In genomic region chr6:52264106-52264790, GRCm38 (mm10) we compare ENCODE assay signal across 27 mouse cellular contexts. TPM values are rescaled to one million over a fixed set of nuclear protein-coding genes. Genes with fewer than 3 reads are reported as not detected.
DNase-seq lines count a peak whose midpoint lies in the region; ATAC-seq and TF ChIP-seq lines count a peak whose summit lies in the region.
"Had no signal": no experiment of that assay in that cellular context is flagged by ENCODE, and none has a peak within 500 bp of the region (broad histone marks: within the 10 kb centered on the region; RNA-seq: fewer than 3 reads in every experiment).

No protein-coding gene starts in this region.

- peaks cover 98% of the 10 kb centered on the region for H3K27me3 ChIP-seq in midbrain, embryonic 11.5 days (ENCODE audit: control insufficient read depth, insufficient read depth, low read length)
- peaks cover 91% of the 10 kb centered on the region for H3K27me3 ChIP-seq in midbrain, embryonic 15.5 days (replicated peaks)
- peaks cover 98% of the 10 kb centered on the region for H3K27me3 ChIP-seq in limb, embryonic 10.5 days (ENCODE audit: low read depth, poor library complexity, severe bottlenecking)
- peaks cover 40% of the 10 kb centered on the region for H3K27me3 ChIP-seq in stomach, postnatal 0 days (ENCODE audit: control insufficient read depth, insufficient read depth, low read length)

- ATAC-seq in midbrain, embryonic 11.5 days (ENCODE audit: low FRiP score): no peak
- no peak for ATAC-seq in midbrain, embryonic 15.5 days (replicated peaks)
- ATAC-seq in stomach, postnatal 0 days (ENCODE audit: low FRiP score, low TSS enrichment): no peak
- ATAC-seq: forebrain, embryonic 14.5 days; midbrain, embryonic 16.5 days had no signal

- H3K4me3 ChIP-seq in midbrain, embryonic 11.5 days (ENCODE audit: low read depth, low read length): no peak overlapping the region
- H3K4me3 ChIP-seq in midbrain, embryonic 15.5 days: no peak overlapping the region
- H3K4me3 ChIP-seq in limb, embryonic 10.5 days: peak overlapping the region; percentile 53
- no peak overlapping the region for H3K4me3 ChIP-seq in stomach, postnatal 0 days (ENCODE audit: low read depth, low read length)
- H3K4me3 ChIP-seq: hindbrain, embryonic 15.5 days; layer of hippocampus, adult 2 months; left cerebral cortex, adult 2 months; liver, embryonic 15.5 days had no signal

- no peak for TF ChIP-seq CTCF in stomach, postnatal 0 days (IDR thresholded peaks at IDR 0.05; ENCODE audit: low read depth)

- no peaks in the 10 kb centered on the region; the same call in 1 of the 2 replicates for H3K4me1 ChIP-seq in midbrain, embryonic 11.5 days (ENCODE audit: control insufficient read depth, insufficient read depth, low read length)
- H3K4me1 ChIP-seq in midbrain, embryonic 15.5 days: peaks cover 8% of the 10 kb centered on the region
- H3K4me1 ChIP-seq in limb, embryonic 10.5 days: peaks cover 53% of the 10 kb centered on the region
- no peaks in the 10 kb centered on the region for H3K4me1 ChIP-seq in stomach, postnatal 0 days (replicated peaks; ENCODE audit: control insufficient read depth, insufficient read depth)

- no peak for TF ChIP-seq EP300 in stomach, postnatal 0 days (optimal IDR thresholded peaks at IDR 0.05)

- 3% methylated on average over 5 of the region's 5 CpGs for WGBS in midbrain, embryonic 11.5 days
- under 1% methylated on average over 5 of the region's 5 CpGs for WGBS in midbrain, embryonic 15.5 days
- 2% methylated on average over 5 of the region's 5 CpGs for WGBS in limb, embryonic 10.5 days
- WGBS in stomach, postnatal 0 days: 5% methylated on average over 5 of the region's 5 CpGs

- H3K36me3 ChIP-seq in midbrain, embryonic 11.5 days (ENCODE audit: control insufficient read depth, insufficient read depth, low read length): no peaks in the 10 kb centered on the region
- H3K36me3 ChIP-seq in midbrain, embryonic 15.5 days (replicated peaks): no peaks in the 10 kb centered on the region
- no peaks in the 10 kb centered on the region for H3K36me3 ChIP-seq in limb, embryonic 10.5 days
- H3K36me3 ChIP-seq in stomach, postnatal 0 days (ENCODE audit: control insufficient read depth, insufficient read depth, low read length): no peaks in the 10 kb centered on the region
- H3K36me3 ChIP-seq: hindbrain, embryonic 15.5 days; liver, embryonic 15.5 days had no signal

- no peaks in the 10 kb centered on the region for H3K9me3 ChIP-seq in midbrain, embryonic 11.5 days (ENCODE audit: control insufficient read depth, low read length)
- H3K9me3 ChIP-seq in midbrain, embryonic 15.5 days: no peaks in the 10 kb centered on the region
- H3K9me3 ChIP-seq in limb, embryonic 10.5 days (replicated peaks): no peaks in the 10 kb centered on the region
- no peaks in the 10 kb centered on the region for H3K9me3 ChIP-seq in stomach, postnatal 0 days (ENCODE audit: control insufficient read depth, low read length)
- H3K9me3 ChIP-seq: hindbrain, embryonic 15.5 days; liver, embryonic 15.5 days had no signal

- no peak overlapping the region for H3K27ac ChIP-seq in midbrain, embryonic 11.5 days (ENCODE audit: low read depth, low read length)
- H3K27ac ChIP-seq in midbrain, embryonic 15.5 days: no peak overlapping the region
- H3K27ac ChIP-seq in limb, embryonic 10.5 days: peak overlapping the region; percentile 85; the same call in 1 of the 2 replicates
- H3K27ac ChIP-seq in stomach, postnatal 0 days (replicated peaks): no peak overlapping the region
- H3K27ac ChIP-seq: hindbrain, embryonic 15.5 days; layer of hippocampus, adult 2 months; left cerebral cortex, adult 2 months; liver, embryonic 15.5 days had no signal

- H3K4me2 ChIP-seq in midbrain, embryonic 11.5 days: no peak overlapping the region
- H3K4me2 ChIP-seq in midbrain, embryonic 15.5 days: no peak overlapping the region
- H3K4me2 ChIP-seq in stomach, postnatal 0 days (replicated peaks; ENCODE audit: low read depth): no peak overlapping the region
- H3K4me2 ChIP-seq: hindbrain, embryonic 15.5 days; liver, embryonic 15.5 days had no signal

- peak; percentile 70 for DNase-seq in heart, adult 11 months
- DNase-seq in heart, postnatal 4 days: no peak
- peak; percentile 95 for DNase-seq in midbrain, embryonic 11.5 days (ENCODE audit: low spot score, missing footprints)
- peak; percentile 55 for DNase-seq in limb, embryonic 10.5 days (ENCODE audit: low spot score)
- no peak for DNase-seq in stomach, postnatal 0 days (ENCODE audit: low spot score)
- DNase-seq in thymus, postnatal 36 days: no peak
- DNase-seq: adrenal gland, postnatal 25 days; cerebellum, adult 11-12 months; cerebellum, postnatal 14 days; gastrocnemius, postnatal 14 days; kidney, adult 18-20 months; kidney, postnatal 14 days; left cerebral cortex, postnatal 4 days; thymus, postnatal 14 days had no signal

- no peak overlapping the region for H3K9ac ChIP-seq in midbrain, embryonic 11.5 days (ENCODE audit: low read length)
- no peak overlapping the region for H3K9ac ChIP-seq in midbrain, embryonic 15.5 days
- H3K9ac ChIP-seq in stomach, postnatal 0 days (ENCODE audit: low read length): no peak overlapping the region
- H3K9ac ChIP-seq: hindbrain, embryonic 15.5 days; liver, embryonic 15.5 days had no signal

RNA-seq across cellular contexts. Expression of gene Hoxa13, which starts 3.6 kb away (rescaled TPM):
- not detected for total RNA-seq in heart, postnatal 4 days (2021)
- polyA plus RNA-seq in midbrain, embryonic 11.5 days (2014; fragmentation: Nextera tagmentation; extraction: Ambion mirVana): not detected in 2 replicates
- not detected in 2 replicates for polyA plus RNA-seq in midbrain, embryonic 15.5 days (2015; fragmentation: Nextera tagmentation; extraction: Ambion mirVana)
- polyA plus RNA-seq in limb, embryonic 10.5 days (2016; fragmentation: Nextera tagmentation; extraction: Ambion mirVana): 2.7 and 11.1 TPM in 2 replicates
- not detected in 2 replicates for polyA plus RNA-seq in stomach, postnatal 0 days (2015; fragmentation: Nextera tagmentation; extraction: Ambion mirVana)
- total RNA-seq: adrenal gland, postnatal 25 days; heart, adult 8-10 months; layer of hippocampus, adult 2 months; left cerebral cortex, adult 2 months; left cerebral cortex, postnatal 4 days; MEL had no signal
- polyA plus RNA-seq: embryonic facial prominence, embryonic 11.5 days; forebrain, embryonic 14.5 days; heart, postnatal 0 days; hindbrain, embryonic 15.5 days; liver, embryonic 15.5 days; lung, embryonic 16.5 days; midbrain, embryonic 16.5 days had no signal

RNA-seq across cellular contexts. Expression of gene Hoxa11, which starts 18.6 kb away (rescaled TPM):
- total RNA-seq in heart, postnatal 4 days (2021): not detected
- polyA plus RNA-seq in midbrain, embryonic 11.5 days (2014; fragmentation: Nextera tagmentation; extraction: Ambion mirVana): not detected in 2 replicates
- polyA plus RNA-seq in midbrain, embryonic 15.5 days (2015; fragmentation: Nextera tagmentation; extraction: Ambion mirVana): 0.13 TPM in 1 of 2 replicates, not detected in the other
- polyA plus RNA-seq in limb, embryonic 10.5 days (2016; fragmentation: Nextera tagmentation; extraction: Ambion mirVana): 71.6 and 74.9 TPM in 2 replicates
- not detected in 2 replicates for polyA plus RNA-seq in stomach, postnatal 0 days (2015; fragmentation: Nextera tagmentation; extraction: Ambion mirVana)
- total RNA-seq: adrenal gland, postnatal 25 days; CH12.LX; heart, adult 8-10 months; layer of hippocampus, adult 2 months; left cerebral cortex, adult 2 months; left cerebral cortex, postnatal 4 days; MEL had no signal
- polyA plus RNA-seq: embryonic facial prominence, embryonic 11.5 days; forebrain, embryonic 14.5 days; heart, postnatal 0 days; hindbrain, embryonic 15.5 days; liver, embryonic 15.5 days; lung, embryonic 16.5 days; midbrain, embryonic 16.5 days had no signal

RNA-seq across cellular contexts. Expression of gene Hoxa10, which starts 23.6 kb away (rescaled TPM):
- total RNA-seq in heart, postnatal 4 days (2021): not detected
- polyA plus RNA-seq in midbrain, embryonic 11.5 days (2014; fragmentation: Nextera tagmentation; extraction: Ambion mirVana): not detected in 2 replicates
- 0.15 TPM in 1 of 2 replicates, not detected in the other for polyA plus RNA-seq in midbrain, embryonic 15.5 days (2015; fragmentation: Nextera tagmentation; extraction: Ambion mirVana)
- 175 and 195 TPM in 2 replicates for polyA plus RNA-seq in limb, embryonic 10.5 days (2016; fragmentation: Nextera tagmentation; extraction: Ambion mirVana)
- polyA plus RNA-seq in stomach, postnatal 0 days (2015; fragmentation: Nextera tagmentation; extraction: Ambion mirVana): 0.06 TPM in 1 of 2 replicates, not detected in the other
- total RNA-seq: adrenal gland, postnatal 25 days; heart, adult 8-10 months; layer of hippocampus, adult 2 months; left cerebral cortex, adult 2 months; left cerebral cortex, postnatal 4 days; MEL had no signal
- polyA plus RNA-seq: embryonic facial prominence, embryonic 11.5 days; forebrain, embryonic 14.5 days; heart, postnatal 0 days; lung, embryonic 16.5 days; midbrain, embryonic 16.5 days had no signal

RNA-seq across cellular contexts. Expression of gene Hoxa9, which starts 33.4 kb away (rescaled TPM):
- not detected for total RNA-seq in heart, postnatal 4 days (2021)
- not detected in 2 replicates for polyA plus RNA-seq in midbrain, embryonic 11.5 days (2014; fragmentation: Nextera tagmentation; extraction: Ambion mirVana)
- not detected in 2 replicates for polyA plus RNA-seq in midbrain, embryonic 15.5 days (2015; fragmentation: Nextera tagmentation; extraction: Ambion mirVana)
- polyA plus RNA-seq in limb, embryonic 10.5 days (2016; fragmentation: Nextera tagmentation; extraction: Ambion mirVana): 95.7 and 123 TPM in 2 replicates
- polyA plus RNA-seq in stomach, postnatal 0 days (2015; fragmentation: Nextera tagmentation; extraction: Ambion mirVana): 0.13 and 0.61 TPM in 2 replicates
- total RNA-seq: heart, adult 8-10 months; layer of hippocampus, adult 2 months; left cerebral cortex, adult 2 months; left cerebral cortex, postnatal 4 days; MEL had no signal
- polyA plus RNA-seq: forebrain, embryonic 14.5 days; heart, postnatal 0 days; midbrain, embryonic 16.5 days had no signal

RNA-seq across cellular contexts. Expression of gene Hoxa7, which starts 42.6 kb away (rescaled TPM):
- under 1 TPM in 1 of 2 experiments, not detected in 1; 0.20 TPM for total RNA-seq in heart, postnatal 4 days (2021)
- 0.14 TPM in 1 of 2 replicates, not detected in the other for polyA plus RNA-seq in midbrain, embryonic 11.5 days (2014; fragmentation: Nextera tagmentation; extraction: Ambion mirVana)
- not detected in 2 replicates for polyA plus RNA-seq in midbrain, embryonic 15.5 days (2015; fragmentation: Nextera tagmentation; extraction: Ambion mirVana)
- 24.7 and 24.8 TPM in 2 replicates for polyA plus RNA-seq in limb, embryonic 10.5 days (2016; fragmentation: Nextera tagmentation; extraction: Ambion mirVana)
- 8.1 and 8.5 TPM in 2 replicates for polyA plus RNA-seq in stomach, postnatal 0 days (2015; fragmentation: Nextera tagmentation; extraction: Ambion mirVana)
- total RNA-seq: layer of hippocampus, adult 2 months; left cerebral cortex, adult 2 months; left cerebral cortex, postnatal 4 days; MEL had no signal
- polyA plus RNA-seq: forebrain, embryonic 14.5 days; midbrain, embryonic 16.5 days had no signal

Comparison
In these comparisons a context has a peak if more than half of its experiments do, and no peak if none do; other contexts are left out.
1. DNase-seq: peak in heart, adult 11 months (single experiment), midbrain, embryonic 11.5 days (single experiment) and limb, embryonic 10.5 days (single experiment); none in heart, postnatal 4 days (single experiment), stomach, postnatal 0 days (single experiment) and thymus, postnatal 36 days (0 of 2).
2. RNA of gene Hoxa11, which starts 18.6 kb away (polyA plus RNA-seq): 71.6 to 74.9 TPM in limb, embryonic 10.5 days; 0.13 TPM in midbrain, embryonic 15.5 days, not detected in midbrain, embryonic 11.5 days and not detected in stomach, postnatal 0 days; every median in the first group is over 10 times any median in the second.
3. RNA of gene Hoxa10, which starts 23.6 kb away (polyA plus RNA-seq): 175 to 195 TPM in limb, embryonic 10.5 days; 0.15 TPM in midbrain, embryonic 15.5 days, not detected in midbrain, embryonic 11.5 days and 0.06 TPM in stomach, postnatal 0 days; every median in the first group is over 100 times any median in the second.